Mouse (Mus musculus) liver, adult 2 months (tissue): Measurements from ENCODE around the gene Asb18.

Source experiments
- CTCF ChIP-seq: fragments of 200-500 bp; IDR thresholded peaks from 2 replicates; pipeline ENCODE4 v1.5.1; 2011; ENCODE audit warnings: low read depth, low read length, control low read depth
- POLR2A ChIP-seq: fragments of 200-500 bp; IDR thresholded peaks from 2 replicates; pipeline ENCODE4 v1.6.1; 2011; ENCODE audit warnings: low read length, control low read depth; ENCODE audit not compliant: insufficient read depth; ENCODE audit errors: extremely low read depth

GRCm38 (mm10) chr1:89912392-89912791 is 102.1 kb downstream of the Asb18 start:
- TF ChIP-seq POLR2A = no peak
- no peak for TF ChIP-seq CTCF
